Mouse (Mus musculus) ZHBTc4 (cell line): ENCODE results near the gene Aptx.

Experiments used
- DNase-seq: peaks from one replicate; pipeline ENCODE4 v3.0.0-alpha.2; 2011; ENCODE audit warnings: low read depth, low spot score

The Aptx gene

GRCm38 (mm10) chr4:40702797-40703709 is at the start of gene Aptx:
Aptx (minus strand) TSS chr4:40703194.
- DNase-seq, result peak; percentile 96

GRCm38 (mm10) chr4:40735351-40735750 is 32.4 kb upstream of the Aptx start:
- DNase-seq, result no peak

GRCm38 (mm10) chr4:40731262-40731661 is 28.3 kb upstream of the Aptx start:
- DNase-seq, result no peak

- DNase-seq, result peak; percentile 79
These were observed 24.3 kb upstream of the Aptx start for GRCm38 (mm10) chr4:40727247-40727646.

GRCm38 (mm10) chr4:40725554-40725953 is 22.6 kb upstream of the Aptx start:
- DNase-seq, result no peak

GRCm38 (mm10) chr4:40725141-40725540 is 22.1 kb upstream of the Aptx start:
- DNase-seq, result no peak

GRCm38 (mm10) chr4:40722687-40723460 is 19.9 kb upstream of the Aptx start:
- DNase-seq, result peak; percentile 86

- peak; percentile 97 for DNase-seq
These were observed 19.1 kb upstream of the Aptx start, which contains the start of gene Dnaja1 for GRCm38 (mm10) chr4:40722011-40722666. Dnaja1 (plus strand) TSS chr4:40722150.

- no peak for DNase-seq
These were observed 17.9 kb upstream of the Aptx start for GRCm38 (mm10) chr4:40720910-40721309.

- no peak for DNase-seq
These were observed 14.1 kb upstream of the Aptx start for GRCm38 (mm10) chr4:40717141-40717540.

GRCm38 (mm10) chr4:40703710-40704275 is 799 bp upstream of the Aptx start:
- DNase-seq, result no peak

- no peak for DNase-seq
These were observed 1.2 kb downstream of the Aptx start for GRCm38 (mm10) chr4:40701796-40702195.

- DNase-seq, result no peak
These were observed 2.8 kb downstream of the Aptx start for GRCm38 (mm10) chr4:40700216-40700615.

- DNase-seq, result no peak
These were observed 5.9 kb downstream of the Aptx start for GRCm38 (mm10) chr4:40697059-40697458.

- DNase-seq, result no peak
These were observed 11.9 kb downstream of the Aptx start for GRCm38 (mm10) chr4:40691100-40691499.

GRCm38 (mm10) chr4:40683306-40683705 is 19.7 kb downstream of the Aptx start:
- DNase-seq, result no peak

- DNase-seq, result no peak
These were observed 20.6 kb downstream of the Aptx start for GRCm38 (mm10) chr4:40682359-40682758.

GRCm38 (mm10) chr4:40681908-40682307 is 21.1 kb downstream of the Aptx start:
- peak; percentile 58 for DNase-seq

- peak; percentile 87 for DNase-seq
These were observed 22.6 kb downstream of the Aptx start for GRCm38 (mm10) chr4:40680250-40680860.

- peak; percentile 62 for DNase-seq
These were observed 25.9 kb downstream of the Aptx start for GRCm38 (mm10) chr4:40677132-40677531.

GRCm38 (mm10) chr4:40676338-40676737 is 26.7 kb downstream of the Aptx start:
- DNase-seq, result peak; percentile 43
